Mouse (Mus musculus) retina, postnatal 1 day (tissue): Measurements from ENCODE around the gene Hmox2.
A peak's percentile ranks its signal among the peaks of the same experiment; 100 is the strongest.
"Not testable (repeated sequence)": the region's sequence is repeated elsewhere in the genome, so short reads cannot be mapped to it uniquely, and the experiment has no call there.

Experiments used
- DNase-seq: peaks from one replicate; pipeline ENCODE4 v3.0.0-alpha.2; 2012

Gene Hmox2

DNA sequence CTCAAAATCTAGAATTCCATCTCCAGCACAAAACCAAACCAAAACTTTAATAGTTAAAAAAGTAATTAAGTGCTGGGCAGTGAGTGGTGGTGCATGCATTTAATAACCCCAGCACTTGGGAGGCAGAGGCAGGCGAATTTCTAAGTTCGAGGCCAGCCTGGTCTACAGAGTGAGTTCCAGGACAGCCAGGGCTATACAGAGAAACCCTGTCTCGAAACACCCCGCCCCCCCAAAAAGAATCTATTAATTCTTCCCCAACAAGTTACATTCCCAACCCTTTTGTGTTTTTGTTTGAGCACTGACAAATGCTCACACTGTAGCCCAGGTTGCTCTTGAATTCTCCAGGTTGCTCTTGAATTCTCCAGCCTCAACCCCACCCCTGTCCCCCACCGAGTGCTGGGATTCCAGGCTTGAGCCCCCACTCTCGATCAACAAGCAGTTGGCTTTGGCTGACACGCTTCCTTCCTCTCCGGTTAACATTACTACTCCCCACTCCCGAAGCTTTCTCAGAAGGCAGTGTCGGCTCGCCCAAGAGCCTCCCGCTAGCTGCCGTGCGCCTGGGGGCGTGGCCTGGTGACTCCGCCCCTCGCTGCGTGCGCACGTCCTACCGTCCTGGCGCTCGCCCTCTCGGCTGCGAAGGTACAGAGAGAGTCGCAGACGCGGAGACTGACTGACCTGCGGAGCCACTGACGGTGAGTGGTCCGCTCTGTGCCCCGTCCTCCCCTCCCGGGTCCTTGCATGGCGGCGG lies at the start of gene Hmox2:
Gene Hmox2, plus strand, starts transcription at position 582 of the 748 bp plus-strand sequence.
- peak; percentile 94 for DNase-seq

- DNase-seq = no peak
Measured at GRCm38 (mm10) chr16:4676836-4677235, 49.3 kb upstream of the Hmox2 start.

- no peak for DNase-seq
Measured at GRCm38 (mm10) chr16:4678080-4678479, 48.1 kb upstream of the Hmox2 start.

DNA sequence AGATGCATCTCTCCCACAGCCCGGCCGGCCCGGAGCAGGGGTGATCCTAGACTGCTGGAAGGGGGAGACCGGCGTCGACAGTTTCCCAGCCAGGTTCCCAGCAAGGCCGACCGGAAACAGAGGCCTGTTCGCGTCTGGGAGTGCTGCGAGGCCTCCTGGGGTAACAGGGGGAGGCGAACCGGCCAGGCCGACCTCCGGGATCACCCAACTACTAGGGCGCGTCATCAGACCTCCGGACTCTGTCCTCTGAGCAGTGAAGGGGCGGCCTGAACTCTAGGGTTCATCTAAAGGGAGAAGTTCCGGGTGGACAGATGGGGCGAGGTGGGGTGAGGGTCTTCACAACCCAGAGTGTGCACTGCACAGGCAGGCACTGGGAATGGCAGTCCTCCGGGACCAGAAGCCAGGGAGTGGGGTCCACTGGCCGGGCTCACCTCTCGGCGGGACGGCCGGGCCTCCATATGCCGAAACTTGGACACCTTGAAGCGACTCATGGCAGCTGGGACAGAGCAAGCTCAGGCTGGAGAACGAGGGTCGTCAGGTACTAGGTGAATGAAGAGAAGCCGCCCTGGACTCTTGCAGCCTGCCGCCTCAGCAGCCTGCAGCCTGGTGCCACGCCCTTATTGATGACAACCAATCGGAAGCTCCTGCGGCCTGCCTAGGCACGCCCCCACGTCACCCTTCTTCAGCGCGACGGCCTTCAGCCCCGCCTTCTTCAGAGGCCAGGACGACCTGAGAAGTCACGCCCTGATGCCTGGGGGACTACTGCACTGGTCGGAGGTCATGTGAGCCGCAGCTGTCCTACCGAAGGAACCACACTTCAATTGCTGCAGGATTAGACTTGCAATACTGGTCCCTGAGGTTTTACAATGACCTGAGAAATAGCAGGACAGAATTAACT lies 46.8 kb upstream of the Hmox2 start, which contains the start of gene Coro7:
Gene Coro7, minus strand, starts transcription at position 657 of the 898 bp plus-strand sequence.
- peak; percentile 96 for DNase-seq

DNA sequence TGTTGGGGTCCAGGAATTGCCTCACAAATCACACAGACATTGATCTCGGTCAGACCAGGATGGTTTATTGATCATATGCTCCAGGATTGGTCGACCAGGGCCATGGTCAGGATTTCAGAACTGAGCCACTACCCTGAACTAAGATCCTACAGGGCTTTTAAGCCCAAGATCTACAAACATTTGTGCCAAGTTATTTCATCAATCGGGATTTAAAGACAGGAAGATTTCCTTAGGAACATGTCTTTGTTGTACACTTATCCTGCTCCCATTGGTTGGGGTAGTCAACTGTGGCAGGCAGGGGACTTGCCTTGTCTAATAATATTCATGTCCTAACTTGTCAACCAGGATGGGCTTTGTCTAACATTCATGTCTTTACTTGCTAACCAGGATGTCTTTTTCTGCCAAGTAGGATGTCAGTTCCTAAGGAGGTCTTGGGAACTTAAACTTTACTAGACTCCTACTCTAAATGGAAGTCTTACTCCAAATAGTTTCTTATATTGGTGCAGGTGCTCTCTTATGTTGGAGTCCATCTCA lies 45.2 kb upstream of the Hmox2 start:
- not testable (repeated sequence) for DNase-seq

DNA sequence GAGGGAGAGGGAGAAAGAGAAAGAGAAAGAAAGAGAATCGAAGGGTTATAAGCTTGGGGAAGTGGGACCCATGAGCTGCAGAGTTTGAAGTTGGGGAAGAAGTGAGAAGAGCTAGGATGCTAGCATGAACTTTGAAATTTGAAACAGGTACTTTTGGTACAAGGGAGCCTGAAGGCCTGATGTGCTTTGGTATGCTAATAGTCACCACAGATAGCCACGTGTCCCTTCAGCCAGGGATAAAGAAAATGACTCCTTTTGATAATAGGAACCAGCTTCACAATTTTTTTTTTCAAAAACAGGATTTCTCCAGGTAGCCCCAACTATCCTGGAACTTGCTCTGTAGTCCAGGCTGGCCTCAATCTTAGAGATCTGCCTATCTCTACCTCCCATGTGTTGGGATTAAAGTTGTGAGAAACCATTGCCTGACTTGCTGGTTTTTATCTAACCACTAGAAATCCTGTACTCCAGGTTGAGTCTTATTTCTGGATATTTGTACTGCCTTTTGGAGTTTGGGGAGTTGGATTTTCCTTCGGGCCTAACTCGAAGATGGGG lies 43.5 kb upstream of the Hmox2 start:
- DNase-seq = no peak

- no peak for DNase-seq
Measured at GRCm38 (mm10) chr16:4683193-4683580, 43.0 kb upstream of the Hmox2 start.

- peak; percentile 96 for DNase-seq
Measured at GRCm38 (mm10) chr16:4683581-4684456, 42.3 kb upstream of the Hmox2 start.

- no peak for DNase-seq
Measured at GRCm38 (mm10) chr16:4684457-4684791, 41.7 kb upstream of the Hmox2 start.

GRCm38 (mm10) chr16:4689371-4689770 lies 36.8 kb upstream of the Hmox2 start:
- not testable (repeated sequence) for DNase-seq

DNA sequence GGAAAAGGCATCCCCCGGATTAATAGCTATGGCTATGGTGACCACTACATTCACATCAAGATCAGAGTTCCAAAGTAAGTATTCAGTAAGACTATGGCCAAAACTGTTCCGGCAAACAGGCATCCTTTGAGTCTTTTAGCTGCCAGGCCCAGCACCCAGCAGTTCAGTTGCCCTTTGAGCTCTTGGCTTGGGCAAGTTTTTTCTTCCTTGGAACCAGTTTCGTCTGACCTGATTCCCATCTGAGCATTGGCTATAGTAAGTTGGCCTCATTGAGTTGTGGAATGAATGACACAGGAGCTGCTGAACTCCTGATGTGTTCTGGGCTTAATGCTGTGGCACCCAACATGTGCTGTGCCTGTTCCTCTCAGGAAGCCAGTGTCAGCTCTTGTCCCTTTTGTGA lies 24.9 kb upstream of the Hmox2 start:
- no peak for DNase-seq

DNA sequence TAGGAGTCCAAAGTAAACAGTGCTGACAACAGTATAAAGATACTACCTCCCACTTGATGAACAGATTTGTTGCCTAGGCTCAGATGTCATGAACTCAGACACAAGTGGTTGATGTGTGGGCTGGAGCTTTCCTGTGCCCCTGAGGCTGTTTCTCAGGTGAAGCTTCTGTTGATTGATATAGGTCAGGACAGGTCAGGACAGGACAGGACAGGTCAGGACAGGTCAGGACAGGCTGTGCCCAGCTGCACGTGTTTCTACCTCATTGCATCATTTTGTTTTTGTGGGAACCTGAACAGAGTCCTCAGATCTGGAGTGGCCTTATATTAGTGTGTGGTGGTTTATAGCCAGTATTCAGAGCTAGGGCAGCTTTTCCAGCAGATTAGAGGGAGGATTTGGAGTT lies 23.5 kb upstream of the Hmox2 start:
- DNase-seq = no peak

DNA sequence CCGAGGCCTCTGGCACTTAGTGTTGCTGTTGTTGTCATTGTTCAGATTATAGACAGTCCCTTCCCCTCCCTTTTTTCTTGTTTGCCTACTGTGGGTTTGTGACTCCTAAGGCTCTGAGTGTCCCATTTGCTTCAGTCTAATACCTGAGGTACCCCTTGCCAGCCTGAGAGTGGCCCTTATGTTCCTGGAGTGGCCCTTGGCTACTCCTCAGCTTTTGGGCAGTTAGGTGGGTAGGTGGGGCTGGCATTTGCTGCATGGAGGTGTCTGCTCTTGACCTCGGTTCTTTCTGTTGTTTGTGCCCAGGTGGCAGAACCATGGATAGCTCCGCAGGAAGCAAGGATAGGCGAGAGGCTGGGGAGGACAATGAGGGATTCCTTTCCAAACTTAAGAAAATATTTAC lies 20.6 kb upstream of the Hmox2 start:
- DNase-seq = no peak

DNA sequence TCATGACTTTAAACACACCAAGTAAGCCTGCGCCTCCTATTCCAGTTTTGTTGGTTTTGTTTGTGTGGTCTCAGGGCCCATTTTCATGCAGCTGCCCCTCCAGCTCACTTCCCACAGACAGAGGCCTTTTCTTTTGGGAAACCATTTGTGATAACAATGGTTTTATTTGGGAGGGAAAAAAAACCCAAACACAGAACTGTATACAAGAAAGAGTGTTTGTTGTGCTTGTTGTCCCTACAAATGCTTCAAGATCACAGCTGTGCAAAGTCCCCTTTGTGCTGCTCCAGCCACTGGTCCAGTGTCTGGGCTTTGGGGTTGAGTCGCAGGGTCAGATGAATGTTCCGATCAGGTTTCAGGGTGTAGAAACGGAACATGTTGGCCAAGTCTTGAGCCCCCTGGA lies 15.0 kb upstream of the Hmox2 start:
- no peak for DNase-seq

DNA sequence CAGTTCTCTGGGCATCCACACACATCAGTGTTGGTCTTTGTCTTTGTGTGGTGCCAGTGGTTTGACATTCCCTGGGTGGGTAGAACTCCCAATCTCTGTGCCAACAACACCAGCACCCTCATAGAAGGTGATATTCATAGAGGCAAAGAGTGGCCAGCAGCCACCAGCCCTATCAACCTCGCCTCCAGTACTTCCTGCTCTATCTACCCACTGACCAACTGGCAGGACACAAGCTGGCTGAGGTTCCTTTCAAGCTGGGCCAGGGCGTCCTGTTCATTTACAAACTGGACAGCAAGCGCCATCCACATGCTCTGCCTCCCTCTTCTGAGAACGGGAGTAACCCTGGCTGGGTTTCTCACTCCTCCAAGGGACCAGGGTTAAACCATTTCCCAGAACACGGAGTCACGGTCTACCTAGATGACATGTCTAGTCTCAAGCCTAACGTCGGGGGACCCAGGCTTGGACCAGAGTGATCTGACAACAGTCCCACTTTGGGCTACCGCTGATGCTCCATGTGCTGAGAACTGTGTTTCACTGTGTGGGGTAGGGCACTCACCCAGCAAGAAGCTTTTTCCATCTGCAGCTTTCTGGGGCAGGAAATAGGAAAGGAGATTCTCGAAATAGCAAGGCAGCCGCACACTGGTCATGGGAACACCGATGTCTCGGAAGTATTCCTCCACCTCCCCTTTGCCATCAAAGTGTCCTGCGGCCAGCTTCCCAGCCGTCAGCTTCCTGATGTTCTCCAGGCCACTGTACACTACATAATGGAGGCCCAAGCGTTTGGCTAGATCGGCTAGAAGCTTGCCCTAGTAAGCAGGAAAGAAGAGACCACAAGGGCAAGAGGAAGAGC lies 12.1 kb upstream of the Hmox2 start:
- no peak for DNase-seq

- DNase-seq = no peak
Measured at GRCm38 (mm10) chr16:4717866-4718265, 8.3 kb upstream of the Hmox2 start.

- peak; percentile 92 for DNase-seq
Measured at GRCm38 (mm10) chr16:4718753-4719518, 7.2 kb upstream of the Hmox2 start, which contains the start of gene Nmral1. TSS of gene Nmral1 (minus strand) at chr16:4719356.

DNA sequence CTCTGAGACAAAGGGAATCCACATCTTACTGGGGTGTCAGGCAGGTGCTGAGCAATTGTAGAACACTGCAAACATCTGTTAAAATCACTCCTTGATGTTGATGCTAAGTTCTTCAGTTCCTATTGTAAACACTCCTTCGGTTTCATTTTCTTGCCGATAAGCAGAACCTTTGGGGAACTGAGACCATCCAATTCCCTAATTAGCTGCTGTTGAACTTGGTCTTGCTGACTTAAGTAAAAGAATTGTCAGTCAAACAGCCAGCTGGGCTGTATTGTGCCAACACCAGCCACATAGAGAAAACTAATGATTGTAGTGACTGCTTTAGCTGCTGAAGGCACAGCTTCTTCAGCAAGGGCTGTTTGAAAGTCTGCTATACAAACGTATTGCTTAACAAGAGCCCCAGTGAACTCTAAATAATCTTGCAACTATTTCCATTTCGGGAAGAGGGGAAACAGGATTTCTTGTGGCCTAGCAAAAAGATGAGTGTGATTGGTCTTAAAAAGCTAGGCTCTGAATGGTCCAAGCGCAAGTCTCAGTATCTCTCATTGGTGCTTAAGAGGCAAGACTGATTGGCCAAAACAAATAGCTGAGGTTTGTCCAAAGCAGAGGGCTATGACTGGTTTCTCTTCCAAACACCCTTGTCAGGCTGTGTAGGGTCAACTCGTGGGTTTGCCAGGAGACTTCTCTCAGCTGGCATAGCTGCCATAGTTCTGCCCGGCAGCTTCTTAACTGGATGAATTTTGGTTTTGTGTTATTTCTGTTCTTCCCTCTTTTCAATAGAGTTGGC lies 3.8 kb upstream of the Hmox2 start:
- no peak for DNase-seq

- no peak for DNase-seq
Measured at GRCm38 (mm10) chr16:4722915-4723209, 3.3 kb upstream of the Hmox2 start.

- no peak for DNase-seq
Measured at GRCm38 (mm10) chr16:4725266-4725665, 895 bp upstream of the Hmox2 start.
